Mouse (Mus musculus): ENCODE measurements around the gene Cdc40. TPM values are rescaled to one million over a fixed set of nuclear protein-coding genes. Genes with fewer than 3 reads are reported as not detected.

Gene Cdc40
- total and polyA plus RNA-seq, 2 experiments from 2014 or later = 18.0 to 19.0 TPM

DNA sequence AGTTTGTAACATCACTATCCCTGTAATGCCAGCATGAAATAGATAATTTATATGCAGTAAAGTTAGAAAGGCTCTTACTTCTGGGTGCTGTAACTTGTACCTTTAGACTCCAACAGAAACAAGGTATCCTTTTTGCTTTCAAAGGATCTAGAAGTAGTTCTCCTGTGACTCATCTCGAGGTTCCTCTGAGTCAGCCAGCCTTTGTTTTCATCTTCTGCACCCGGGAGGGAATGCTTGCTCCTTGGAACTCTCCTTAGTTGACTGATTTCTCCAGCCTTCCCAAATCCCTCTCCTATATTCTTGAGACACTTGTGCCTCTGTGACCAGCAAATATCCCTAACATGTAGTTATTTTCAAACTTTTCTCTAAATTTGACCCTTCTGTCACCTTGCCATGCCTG lies 25.5 kb upstream of the Cdc40 start:
- ATAC-seq (ENCODE audit: insufficient read depth, low read depth) = no peak
- 24% methylated on average over 2 of the region's 2 CpGs for WGBS
- no peaks in the 10 kb centered on the region for H3K9me3 ChIP-seq (replicated peaks; ENCODE audit: control insufficient read depth, low read length)
- TF ChIP-seq CTCF (IDR thresholded peaks at IDR 0.05; ENCODE audit: low read depth) (no peak), EP300 (IDR thresholded peaks at IDR 0.05; ENCODE audit: low read depth) (no peak)
- H3K4me2 ChIP-seq (ENCODE audit: low read depth, low read length) = no peak overlapping the region
- no peak overlapping the region for H3K27ac ChIP-seq (ENCODE audit: low read depth)
- no peak for DNase-seq (ENCODE audit: low spot score)
- H3K4me3 ChIP-seq (ENCODE audit: low read depth, low read length) = no peak overlapping the region
- H3K9ac ChIP-seq (replicated peaks; ENCODE audit: low read depth, low read length) = no peak overlapping the region
- H3K4me1 ChIP-seq (ENCODE audit: control insufficient read depth, insufficient read depth) = peaks cover 8% of the 10 kb centered on the region; the same call in 1 of the 2 replicates
- H3K27me3 ChIP-seq (ENCODE audit: control insufficient read depth, insufficient read depth, low read length) = no peaks in the 10 kb centered on the region
- H3K36me3 ChIP-seq (replicated peaks; ENCODE audit: control insufficient read depth, insufficient read depth, low read length) = no peaks in the 10 kb centered on the region

GRCm38 (mm10) chr10:40906802-40907201 lies 23.7 kb upstream of the Cdc40 start:
- TF ChIP-seq CTCF (IDR thresholded peaks at IDR 0.05; ENCODE audit: low read depth) (no peak), EP300 (IDR thresholded peaks at IDR 0.05; ENCODE audit: low read depth) (no peak)
- 75% methylated on average over 7 of the region's 7 CpGs for WGBS
- H3K4me2 ChIP-seq (ENCODE audit: low read depth, low read length) = no peak overlapping the region
- DNase-seq (ENCODE audit: low spot score) (no peak), ATAC-seq (ENCODE audit: insufficient read depth, low read depth) (no peak)
- no peak overlapping the region for H3K9ac ChIP-seq (replicated peaks; ENCODE audit: low read depth, low read length)
- no peaks in the 10 kb centered on the region for H3K9me3 ChIP-seq (replicated peaks; ENCODE audit: control insufficient read depth, low read length)
- H3K27ac ChIP-seq (ENCODE audit: low read depth) = no peak overlapping the region
- H3K4me3 ChIP-seq (ENCODE audit: low read depth, low read length) = no peak overlapping the region
- H3K36me3 ChIP-seq (replicated peaks; ENCODE audit: control insufficient read depth, insufficient read depth, low read length) = no peaks in the 10 kb centered on the region
- peaks cover 8% of the 10 kb centered on the region; the same call in 1 of the 2 replicates for H3K4me1 ChIP-seq (ENCODE audit: control insufficient read depth, insufficient read depth)
- H3K27me3 ChIP-seq (ENCODE audit: control insufficient read depth, insufficient read depth, low read length) = no peaks in the 10 kb centered on the region

- no peak overlapping the region for H3K9ac ChIP-seq (replicated peaks; ENCODE audit: low read depth, low read length)
- DNase-seq (ENCODE audit: low spot score) (no peak), ATAC-seq (ENCODE audit: insufficient read depth, low read depth) (no peak)
- TF ChIP-seq EP300 (IDR thresholded peaks at IDR 0.05; ENCODE audit: low read depth) = no peak
- TF ChIP-seq CTCF (IDR thresholded peaks at IDR 0.05; ENCODE audit: low read depth) = no peak
- no peak overlapping the region for H3K27ac ChIP-seq (ENCODE audit: low read depth)
- no peaks in the 10 kb centered on the region for H3K36me3 ChIP-seq (replicated peaks; ENCODE audit: control insufficient read depth, insufficient read depth, low read length)
- H3K9me3 ChIP-seq (replicated peaks; ENCODE audit: control insufficient read depth, low read length) = no peaks in the 10 kb centered on the region
- H3K4me1 ChIP-seq (ENCODE audit: control insufficient read depth, insufficient read depth) = peaks cover 8% of the 10 kb centered on the region; the same call in 1 of the 2 replicates
- no peaks in the 10 kb centered on the region for H3K27me3 ChIP-seq (ENCODE audit: control insufficient read depth, insufficient read depth, low read length)
- WGBS = 55% methylated on average over 1 of the region's 1 CpGs
- H3K4me2 ChIP-seq (ENCODE audit: low read depth, low read length) = no peak overlapping the region
- no peak overlapping the region for H3K4me3 ChIP-seq (ENCODE audit: low read depth, low read length)
Measured at GRCm38 (mm10) chr10:40906131-40906530, 23.0 kb upstream of the Cdc40 start.

- no peaks in the 10 kb centered on the region for H3K9me3 ChIP-seq (replicated peaks; ENCODE audit: control insufficient read depth, low read length)
- 88% methylated on average over 4 of the region's 4 CpGs for WGBS
- no peaks in the 10 kb centered on the region for H3K27me3 ChIP-seq (ENCODE audit: control insufficient read depth, insufficient read depth, low read length)
- DNase-seq (ENCODE audit: low spot score) = no peak
- no peak overlapping the region for H3K27ac ChIP-seq (ENCODE audit: low read depth)
- no peaks in the 10 kb centered on the region for H3K36me3 ChIP-seq (replicated peaks; ENCODE audit: control insufficient read depth, insufficient read depth, low read length)
- H3K9ac ChIP-seq (replicated peaks; ENCODE audit: low read depth, low read length) = no peak overlapping the region
- no peak for ATAC-seq (ENCODE audit: insufficient read depth, low read depth)
- no peaks in the 10 kb centered on the region for H3K4me1 ChIP-seq (ENCODE audit: control insufficient read depth, insufficient read depth)
- H3K4me2 ChIP-seq (ENCODE audit: low read depth, low read length) = no peak overlapping the region
- no peak overlapping the region for H3K4me3 ChIP-seq (ENCODE audit: low read depth, low read length)
- TF ChIP-seq CTCF (IDR thresholded peaks at IDR 0.05; ENCODE audit: low read depth) (no peak), EP300 (IDR thresholded peaks at IDR 0.05; ENCODE audit: low read depth) (no peak)
Measured at GRCm38 (mm10) chr10:40901786-40902185, 18.7 kb upstream of the Cdc40 start.

GRCm38 (mm10) chr10:40896656-40897055 lies 13.5 kb upstream of the Cdc40 start:
- H3K9me3 ChIP-seq (replicated peaks; ENCODE audit: control insufficient read depth, low read length) = no peaks in the 10 kb centered on the region
- no peak for TF ChIP-seq EP300 (IDR thresholded peaks at IDR 0.05; ENCODE audit: low read depth)
- no peak for TF ChIP-seq CTCF (IDR thresholded peaks at IDR 0.05; ENCODE audit: low read depth)
- no peak overlapping the region for H3K27ac ChIP-seq (ENCODE audit: low read depth)
- no peak overlapping the region for H3K4me3 ChIP-seq (ENCODE audit: low read depth, low read length)
- no peak overlapping the region for H3K4me2 ChIP-seq (ENCODE audit: low read depth, low read length)
- no peaks in the 10 kb centered on the region for H3K36me3 ChIP-seq (replicated peaks; ENCODE audit: control insufficient read depth, insufficient read depth, low read length)
- DNase-seq (ENCODE audit: low spot score) = no peak
- H3K27me3 ChIP-seq (ENCODE audit: control insufficient read depth, insufficient read depth, low read length) = no peaks in the 10 kb centered on the region
- no peaks in the 10 kb centered on the region for H3K4me1 ChIP-seq (ENCODE audit: control insufficient read depth, insufficient read depth)
- no peak for ATAC-seq (ENCODE audit: insufficient read depth, low read depth)
- 59% methylated on average over 5 of the region's 5 CpGs for WGBS
- no peak overlapping the region for H3K9ac ChIP-seq (replicated peaks; ENCODE audit: low read depth, low read length)

- H3K36me3 ChIP-seq (replicated peaks; ENCODE audit: control insufficient read depth, insufficient read depth, low read length) = no peaks in the 10 kb centered on the region
- no peaks in the 10 kb centered on the region for H3K4me1 ChIP-seq (ENCODE audit: control insufficient read depth, insufficient read depth)
- no peak overlapping the region for H3K27ac ChIP-seq (ENCODE audit: low read depth)
- H3K9me3 ChIP-seq (replicated peaks; ENCODE audit: control insufficient read depth, low read length) = no peaks in the 10 kb centered on the region
- ATAC-seq (ENCODE audit: insufficient read depth, low read depth) (no peak), DNase-seq (ENCODE audit: low spot score) (no peak)
- H3K9ac ChIP-seq (replicated peaks; ENCODE audit: low read depth, low read length) = no peak overlapping the region
- 90% methylated on average over 12 of the region's 12 CpGs for WGBS
- H3K4me2 ChIP-seq (ENCODE audit: low read depth, low read length) = no peak overlapping the region
- TF ChIP-seq EP300 (IDR thresholded peaks at IDR 0.05; ENCODE audit: low read depth) = no peak
- no peak for TF ChIP-seq CTCF (IDR thresholded peaks at IDR 0.05; ENCODE audit: low read depth)
- H3K4me3 ChIP-seq (ENCODE audit: low read depth, low read length) = no peak overlapping the region
- H3K27me3 ChIP-seq (ENCODE audit: control insufficient read depth, insufficient read depth, low read length) = no peaks in the 10 kb centered on the region
Measured at GRCm38 (mm10) chr10:40895765-40896164, 12.7 kb upstream of the Cdc40 start.

Measured in heart, postnatal 0 days (tissue).